Mouse (Mus musculus) adrenal gland, postnatal 10 days (tissue): Measurements from ENCODE around the gene Etv2. TPM values are rescaled to one million over a fixed set of nuclear protein-coding genes. Genes with fewer than 3 reads are reported as not detected.

Source experiments
- DNase-seq: peaks from one replicate; pipeline ENCODE4 v3.0.0; 2021; ENCODE audit warnings: mixed read lengths
- total RNA-seq, 2 experiments: library from RNA; stranded (reverse); gene quantifications; 2 replicates each; pipeline ENCODE4 v1.2.3; 2021

The Etv2 gene
- total RNA-seq, 2 experiments from 2014 or later = not detected

GRCm38 (mm10) chr7:30613529-30614112 is 22.0 kb downstream of the Etv2 start:
- DNase-seq = peak; percentile 81

GRCm38 (mm10) chr7:30612654-30613402 is 22.8 kb downstream of the Etv2 start, which contains the start of gene Upk1a:
Upk1a (minus strand) TSS chr7:30612847.
- no peak for DNase-seq

GRCm38 (mm10) chr7:30610043-30610442 is 25.6 kb downstream of the Etv2 start:
- DNase-seq = no peak

- no peak for DNase-seq
These were observed 27.2 kb downstream of the Etv2 start for GRCm38 (mm10) chr7:30608476-30608875.

- DNase-seq = peak; percentile 76
These were observed 27.8 kb downstream of the Etv2 start for GRCm38 (mm10) chr7:30607706-30608309.

GRCm38 (mm10) chr7:30604944-30605343 is 30.7 kb downstream of the Etv2 start:
- no peak for DNase-seq

GRCm38 (mm10) chr7:30604424-30604823 is 31.2 kb downstream of the Etv2 start:
- no peak for DNase-seq

GRCm38 (mm10) chr7:30602583-30602982 is 33.1 kb downstream of the Etv2 start:
- DNase-seq = no peak

- DNase-seq = no peak
These were observed 35.0 kb downstream of the Etv2 start for GRCm38 (mm10) chr7:30600651-30601050.

GRCm38 (mm10) chr7:30599933-30600353 is 35.7 kb downstream of the Etv2 start:
- DNase-seq = peak; percentile 96

GRCm38 (mm10) chr7:30598786-30599185 is 36.9 kb downstream of the Etv2 start, which contains the start of gene Zbtb32:
Zbtb32 (minus strand) TSS chr7:30598909.
- no peak for DNase-seq

GRCm38 (mm10) chr7:30596811-30597210 is 38.8 kb downstream of the Etv2 start:
- DNase-seq = no peak

GRCm38 (mm10) chr7:30596093-30596492 is 39.6 kb downstream of the Etv2 start:
- DNase-seq = no peak

- no peak for DNase-seq
These were observed 41.1 kb downstream of the Etv2 start for GRCm38 (mm10) chr7:30594510-30595024.

- DNase-seq = no peak
These were observed 41.8 kb downstream of the Etv2 start for GRCm38 (mm10) chr7:30593579-30594509.

GRCm38 (mm10) chr7:30592772-30593423 is 42.8 kb downstream of the Etv2 start:
- DNase-seq = no peak

- no peak for DNase-seq
These were observed 44.1 kb downstream of the Etv2 start for GRCm38 (mm10) chr7:30591605-30591951.

GRCm38 (mm10) chr7:30590927-30591604 is 44.6 kb downstream of the Etv2 start:
- no peak for DNase-seq

- peak; percentile 91 for DNase-seq
These were observed 46.0 kb downstream of the Etv2 start for GRCm38 (mm10) chr7:30589435-30590301.
